Mouse (Mus musculus) C2C12 (cell line): ENCODE results near the gene Gm49486.

ENCODE experiments used
- CEBPB ChIP-seq: IDR thresholded peaks from one replicate; pipeline ENCODE4 v1.6.1; 2011; ENCODE audit warnings: low read depth, mild to moderate bottlenecking, control low read depth, moderate library complexity
- CTCF ChIP-seq: IDR thresholded peaks from one replicate; pipeline ENCODE4 v1.5.1; 2011; ENCODE audit not compliant: control insufficient read depth, insufficient read depth, insufficient read length
- USF1 ChIP-seq: IDR thresholded peaks from one replicate; pipeline ENCODE4 v1.6.1; 2011; ENCODE audit warnings: low read depth, mild to moderate bottlenecking, control low read depth, moderate library complexity

DNA sequence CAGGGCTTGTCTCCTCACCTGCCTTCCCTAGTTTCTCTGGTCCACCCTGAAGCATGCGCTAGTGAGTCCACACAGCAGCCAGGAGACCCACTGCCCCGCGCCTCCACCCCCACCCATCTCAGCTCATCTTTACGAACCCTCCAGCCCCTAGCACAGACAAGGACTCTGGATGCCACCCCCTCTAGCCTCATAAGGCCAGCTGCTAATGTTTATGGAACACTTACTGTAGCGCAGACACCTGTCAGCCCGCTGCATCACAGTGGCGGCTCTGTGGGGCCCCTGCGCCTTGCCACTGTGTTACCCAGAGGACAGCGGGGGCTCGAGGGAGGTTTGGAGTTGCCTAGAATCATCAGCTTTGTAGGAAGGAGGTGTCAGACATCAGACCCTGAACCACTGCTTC is 26.6 kb upstream of the Gm49486 start:
- no peak for TF ChIP-seq CTCF
- no peak for TF ChIP-seq USF1
- TF ChIP-seq CEBPB, result no peak
